Mouse (Mus musculus): Measurements from ENCODE around the gene Dspp.

Gene Dspp

DNA sequence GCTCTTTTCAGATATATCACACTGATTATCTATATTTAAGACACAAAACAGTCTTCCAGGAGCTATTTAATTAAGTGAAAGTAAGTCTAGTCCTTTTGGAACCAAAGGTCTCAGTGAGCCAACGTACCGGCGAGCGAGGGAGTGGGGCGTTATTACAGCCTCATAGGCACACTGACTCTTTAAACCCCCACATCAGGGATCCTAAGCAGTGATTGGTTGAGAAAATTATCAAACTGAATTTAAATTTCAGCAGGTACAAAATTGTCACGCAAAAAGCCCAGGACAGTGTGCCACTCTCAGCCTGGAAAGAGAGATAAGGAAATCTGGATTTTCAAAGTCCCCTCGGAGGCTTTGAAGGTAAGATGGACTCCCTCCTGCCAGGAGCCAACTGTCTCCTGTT lies at the start of gene Dspp:
Dspp (plus strand) TSS at position 301 of the 400 bp plus-strand sequence.
- DNase-seq: no peak

DNA sequence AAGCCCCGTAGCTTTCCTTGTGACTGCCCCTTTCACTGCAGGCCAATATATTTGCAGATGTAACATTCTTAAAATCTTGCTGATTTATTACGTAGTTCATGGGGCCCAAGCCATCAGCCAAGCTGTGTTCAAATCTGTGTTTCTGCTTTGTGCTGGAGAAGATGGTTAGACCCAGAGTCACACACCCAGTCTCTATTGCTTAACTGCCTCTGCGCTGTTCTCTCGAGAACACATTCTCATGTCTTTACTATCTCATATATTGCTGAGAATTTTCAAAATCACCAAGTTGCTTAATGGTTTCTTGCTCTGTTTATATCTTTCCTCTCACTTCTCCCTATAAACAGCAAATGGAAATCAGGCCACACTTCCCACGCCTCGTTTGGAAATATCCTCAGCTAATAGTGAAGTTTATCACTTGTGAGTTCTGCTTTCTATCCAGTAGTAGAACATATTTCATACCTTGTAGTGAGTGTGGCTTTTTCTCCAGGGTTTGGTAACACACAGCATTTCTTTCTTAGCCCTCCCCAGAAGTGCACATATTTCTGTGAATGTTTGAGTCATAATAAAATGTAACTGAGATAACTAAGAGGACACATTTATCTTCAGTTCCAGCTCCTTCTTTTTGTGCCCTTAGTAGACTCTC lies 46.4 kb upstream of the Dspp start:
- no peak for DNase-seq

DNA sequence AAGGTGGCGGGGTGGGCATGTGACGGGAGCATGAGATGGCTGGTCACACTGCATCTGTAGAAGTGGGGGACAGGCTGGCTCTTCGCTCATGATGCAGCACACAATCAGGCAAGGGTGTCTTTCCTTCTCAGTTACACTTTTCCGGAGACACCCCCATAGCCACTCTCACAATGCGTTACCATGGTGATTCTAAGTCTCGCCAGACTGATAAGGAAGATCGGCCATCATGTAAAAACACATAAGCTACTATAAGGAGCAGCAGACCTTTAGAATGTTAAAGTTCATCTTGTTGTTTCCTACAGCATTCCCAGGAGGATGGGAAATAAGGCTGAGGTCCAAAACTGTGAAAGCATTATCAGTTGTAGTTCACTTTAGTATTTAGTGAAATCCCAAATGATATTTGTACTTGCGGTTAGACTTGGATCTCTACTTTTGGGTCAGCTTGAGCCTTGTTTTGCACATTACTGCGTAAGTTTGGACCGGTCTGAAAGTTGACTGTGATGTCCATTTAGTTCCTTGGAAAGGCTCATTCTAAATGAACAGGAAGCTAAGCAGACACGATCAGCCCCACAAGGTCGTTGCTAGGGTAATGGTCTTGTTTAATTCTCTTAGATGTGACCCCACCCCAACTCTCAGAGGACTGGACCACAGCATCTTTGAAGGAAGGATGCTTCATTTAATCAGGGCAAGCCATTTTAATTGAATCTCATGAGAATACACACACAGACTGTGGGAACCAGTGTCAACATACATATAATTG lies 43.8 kb upstream of the Dspp start:
- no peak for DNase-seq

DNA sequence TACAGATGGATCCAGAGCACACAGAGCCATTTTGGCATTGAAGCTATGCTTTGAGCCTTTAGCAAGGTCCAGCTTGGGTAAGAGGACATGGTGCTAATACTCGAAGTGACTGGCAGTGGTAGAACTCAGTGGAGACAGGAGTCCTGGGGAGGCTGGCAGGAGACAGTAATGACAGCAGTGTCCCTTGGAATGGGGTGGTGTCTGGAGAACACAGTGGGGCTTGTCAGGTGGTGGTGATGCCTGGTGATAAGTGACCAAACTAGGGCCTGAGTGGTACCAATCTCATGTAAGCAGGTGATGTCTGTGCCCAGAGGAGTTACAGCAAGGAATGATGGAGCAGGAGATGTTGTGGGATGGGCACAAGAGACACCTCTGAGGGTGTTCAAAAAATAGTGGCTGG lies 43.2 kb upstream of the Dspp start:
- no peak for DNase-seq

DNA sequence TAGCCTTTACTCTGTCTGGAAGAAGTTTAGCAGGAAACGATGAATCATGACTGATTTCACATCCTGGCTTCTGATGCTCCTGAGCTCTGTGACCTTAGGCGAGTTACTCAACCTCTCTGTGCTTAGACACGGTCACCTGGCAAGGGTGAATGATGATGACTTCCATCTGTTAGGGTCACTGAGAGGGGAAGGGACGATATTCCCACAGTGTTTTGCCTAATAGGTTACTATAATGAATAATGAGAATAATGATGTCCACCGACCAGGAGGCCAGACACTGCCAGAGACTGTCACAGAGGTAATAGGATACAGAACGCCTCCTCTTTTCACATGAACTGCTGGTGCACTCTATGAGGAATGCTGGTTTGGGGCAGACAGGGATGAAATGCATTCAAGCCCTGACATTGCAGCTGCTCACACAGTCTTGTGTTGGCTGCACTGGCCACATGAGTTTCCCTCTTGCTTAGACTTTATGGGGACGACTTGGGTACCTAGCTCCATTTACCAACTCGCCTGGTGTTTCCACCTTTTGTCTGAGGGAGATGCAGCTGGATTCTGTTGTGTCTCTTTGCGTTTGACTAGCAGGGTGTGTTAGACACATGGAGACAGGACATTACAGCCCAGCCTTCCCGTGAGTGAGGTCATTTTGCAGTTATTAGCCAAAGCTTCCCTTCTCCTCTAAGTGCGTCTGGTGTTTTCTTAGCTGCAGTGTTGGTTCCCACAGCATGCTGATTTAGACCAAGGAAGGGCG lies 42.1 kb upstream of the Dspp start:
- no peak for DNase-seq

DNA sequence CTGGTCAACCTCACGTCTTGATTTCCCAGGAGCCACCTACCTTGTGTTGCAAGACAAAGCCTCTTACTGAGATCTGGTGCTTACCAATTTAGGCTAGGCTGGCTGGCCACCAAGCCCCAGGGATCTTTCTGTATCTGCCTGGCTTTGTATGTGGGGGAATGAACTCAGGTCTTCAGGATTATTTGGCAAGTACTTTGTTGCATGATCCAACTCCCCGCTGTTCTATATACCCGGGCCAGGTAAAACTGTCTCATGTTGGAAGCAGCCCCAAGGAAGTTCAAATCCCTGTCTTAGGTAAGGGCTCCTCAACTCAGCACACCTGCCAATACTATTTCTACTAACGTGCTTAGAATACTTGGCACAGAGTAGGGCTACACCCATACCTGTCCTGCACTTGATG lies 39.6 kb upstream of the Dspp start:
- DNase-seq: peak in 1 of 2 experiments; percentile 26

DNA sequence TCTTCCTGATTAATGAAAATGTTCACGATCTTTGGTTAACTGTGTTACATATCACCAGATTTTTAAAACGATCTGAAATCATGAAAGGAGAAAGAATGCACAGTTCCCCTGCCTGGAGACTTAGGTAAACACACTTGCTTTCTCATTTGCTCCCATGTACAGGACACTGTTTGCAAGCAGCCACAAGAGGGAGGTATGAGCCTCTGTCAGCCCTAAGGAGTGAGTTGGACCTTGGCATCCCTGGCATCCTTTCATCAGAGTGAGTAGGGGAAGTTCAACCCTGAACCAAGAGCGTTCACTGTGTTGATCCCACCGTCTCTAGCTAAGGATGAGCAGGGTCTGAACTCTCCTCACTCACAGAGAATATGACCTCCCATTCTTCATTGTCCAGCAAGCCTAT lies 39.0 kb upstream of the Dspp start:
- no peak for DNase-seq

DNA sequence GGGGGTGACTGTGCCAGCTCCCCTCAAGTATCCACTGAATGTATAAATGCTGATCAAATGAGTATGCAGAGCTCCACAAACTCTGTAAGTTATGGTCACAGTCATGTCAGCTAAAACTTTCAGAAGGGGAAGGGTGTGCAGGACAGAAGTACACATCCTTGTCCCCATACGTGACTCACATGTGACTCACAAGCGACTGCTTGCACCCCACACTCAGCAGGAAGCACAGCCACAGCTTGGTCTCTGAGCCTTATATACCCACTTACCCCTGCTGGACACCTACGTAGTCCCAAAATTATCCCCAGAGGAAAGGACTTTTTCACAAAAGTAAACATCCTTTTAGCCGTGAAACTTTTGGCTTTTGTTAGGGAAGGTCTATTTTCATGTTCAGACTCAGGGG lies 36.8 kb upstream of the Dspp start:
- no peak for DNase-seq

DNA sequence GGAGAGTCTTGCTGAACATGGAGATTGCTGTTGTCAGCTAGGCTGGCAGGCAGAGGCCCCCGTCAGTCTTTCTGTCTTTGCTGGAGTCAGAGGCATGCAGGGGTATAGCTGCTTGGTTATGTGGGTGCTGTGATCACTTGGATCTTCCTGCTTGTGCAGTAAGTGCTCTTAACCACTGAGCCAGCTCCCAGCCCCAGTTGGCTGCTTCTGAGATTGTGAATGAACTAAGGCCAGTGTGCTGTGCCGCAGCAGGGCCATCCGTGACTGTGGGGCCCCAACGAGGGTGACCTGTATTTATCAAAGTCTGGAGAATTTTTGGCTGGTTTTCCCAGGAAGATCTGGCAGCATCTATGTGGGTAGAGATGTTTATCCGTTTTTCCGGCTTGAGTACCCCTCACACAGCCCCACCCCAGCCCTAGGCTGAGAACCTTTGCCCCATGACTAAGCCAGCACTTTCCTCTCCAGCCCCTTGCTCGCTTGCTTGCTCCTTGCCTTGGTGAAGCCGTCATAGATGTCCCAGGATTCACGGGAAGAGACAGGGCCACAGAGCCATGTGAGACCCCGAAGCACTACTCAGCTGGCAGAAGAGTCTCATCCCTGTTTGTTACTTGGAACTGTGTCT lies 32.5 kb upstream of the Dspp start:
- DNase-seq: no peak

DNA sequence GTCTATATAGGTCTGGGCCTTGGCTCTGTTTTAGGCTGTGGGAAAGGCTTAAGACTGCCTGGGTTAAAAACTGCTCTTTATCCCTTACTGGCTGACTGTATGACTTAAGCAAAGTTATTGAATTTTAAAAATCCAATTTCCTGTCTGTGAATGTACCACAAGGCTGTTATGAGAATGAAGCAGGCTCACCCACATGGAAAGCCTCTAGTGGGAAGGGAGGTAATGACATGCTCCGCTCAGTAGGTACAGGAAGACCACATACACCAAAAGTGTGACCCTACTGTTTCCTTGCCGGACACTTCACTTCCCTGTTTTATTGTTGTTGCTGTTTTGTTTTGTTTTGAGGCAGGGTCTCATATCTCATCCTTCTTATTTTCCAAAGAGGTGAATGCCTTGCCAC lies 29.4 kb upstream of the Dspp start:
- no peak for DNase-seq

DNA sequence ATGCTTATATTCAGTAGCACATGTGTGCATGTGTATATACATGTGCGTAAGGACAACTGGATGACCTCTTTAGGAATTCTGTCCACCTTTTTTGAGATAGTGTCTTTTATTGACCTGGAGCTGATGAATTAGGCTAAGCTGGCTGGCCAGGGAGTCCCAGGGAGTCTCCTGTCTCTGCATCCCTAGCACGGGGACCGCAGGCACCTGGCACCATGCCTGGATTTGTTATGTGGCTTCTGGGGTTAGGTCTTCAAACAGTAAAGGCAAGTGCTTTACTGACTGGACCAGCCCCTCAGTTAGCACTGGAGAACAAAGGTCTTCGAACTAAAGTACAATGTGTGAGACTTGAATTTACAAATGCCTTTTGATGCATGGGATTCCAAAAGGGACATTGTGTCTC lies 26.5 kb upstream of the Dspp start:
- DNase-seq: no peak

DNA sequence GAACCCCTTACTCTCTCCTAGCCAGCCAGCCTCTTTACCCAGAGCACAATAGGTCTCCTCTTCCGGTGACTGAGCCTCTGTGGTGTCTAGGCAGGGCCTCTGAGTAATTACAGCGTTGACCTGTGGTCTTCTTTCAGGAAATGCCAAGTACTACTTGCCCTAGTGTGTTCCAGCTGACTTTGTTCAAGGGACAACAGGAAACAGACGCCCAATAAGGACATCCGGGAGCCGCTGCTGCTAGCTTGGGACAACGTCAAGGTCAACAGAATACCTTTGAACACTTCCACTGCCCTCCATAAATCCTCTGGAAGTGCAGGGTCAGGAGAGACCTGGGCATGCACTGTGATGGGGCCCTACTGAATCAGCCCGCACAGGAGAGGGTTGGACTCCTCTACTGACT lies 21.2 kb upstream of the Dspp start:
- DNase-seq: no peak

DNA sequence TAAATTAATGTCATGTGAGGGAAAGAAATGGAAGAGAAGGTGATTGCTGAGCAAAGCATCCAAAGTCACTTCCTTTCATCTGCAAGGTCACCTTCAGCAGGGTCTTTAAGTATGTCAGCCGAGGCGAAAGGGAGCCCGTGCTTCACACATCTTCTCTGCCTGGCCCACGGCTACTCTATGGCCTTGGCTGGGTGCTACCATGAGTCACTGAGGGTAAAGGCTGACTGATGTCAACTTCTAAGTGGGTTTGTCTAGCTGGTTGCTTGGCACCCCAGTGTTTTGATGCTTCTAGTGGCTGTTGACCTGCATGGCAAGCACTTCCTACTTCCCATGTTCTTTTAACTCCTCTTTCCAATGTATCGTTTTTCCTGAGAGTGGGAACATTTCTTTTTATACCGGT lies 20.3 kb upstream of the Dspp start:
- DNase-seq: no peak

DNA sequence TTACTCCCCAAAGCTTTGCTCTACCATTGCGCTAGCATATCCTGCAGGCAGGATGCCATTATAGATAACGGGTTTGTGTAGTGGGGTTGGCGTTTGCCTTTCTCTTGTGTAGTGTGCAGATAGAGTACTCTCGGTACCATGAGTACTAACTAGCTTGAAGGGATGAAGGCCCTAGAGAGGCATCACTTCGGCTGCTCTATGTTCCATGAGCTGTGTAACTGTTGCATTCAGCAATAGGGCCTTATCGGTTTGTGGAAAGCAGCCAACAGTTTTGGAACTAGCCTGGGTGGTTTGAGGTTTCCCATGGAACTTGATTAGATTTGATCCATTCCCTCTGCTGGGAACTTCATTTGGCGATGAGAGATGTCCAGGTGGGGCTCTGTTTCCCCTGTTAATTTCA lies 12.8 kb upstream of the Dspp start:
- DNase-seq: no peak

DNA sequence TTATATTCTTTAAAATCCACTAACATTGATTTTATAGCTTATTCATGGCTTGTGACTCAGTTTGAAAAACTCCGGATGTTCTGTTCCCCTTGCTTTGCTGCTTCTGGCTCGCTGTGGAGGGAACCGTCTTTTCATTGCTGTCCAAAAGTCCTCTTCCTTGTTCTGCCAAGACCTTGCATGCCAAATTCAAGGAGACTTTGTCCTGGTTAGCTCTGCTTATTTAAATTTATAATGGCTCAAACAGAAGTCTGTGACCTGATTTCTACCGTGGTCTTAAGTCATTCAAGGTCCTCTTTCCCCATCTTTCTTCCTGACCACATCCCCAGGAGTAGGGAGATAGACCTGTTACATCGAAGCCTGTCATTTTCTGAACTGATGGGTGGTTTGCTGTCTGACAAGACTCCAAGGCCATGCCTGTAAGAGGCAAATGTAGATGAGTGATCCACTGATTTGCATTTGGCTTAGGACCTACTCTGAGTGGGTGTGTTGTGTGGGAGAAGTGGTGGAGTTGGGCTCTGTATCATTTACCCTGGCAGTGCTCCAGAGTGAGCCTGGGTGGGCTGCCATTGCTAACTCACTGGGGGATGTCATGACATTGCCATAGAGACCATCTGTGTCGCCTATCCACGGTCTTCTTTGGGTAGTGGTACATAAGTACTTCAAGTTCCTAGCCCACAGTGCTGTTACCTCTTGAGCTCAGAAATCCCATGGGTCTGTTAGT lies 12.0 kb upstream of the Dspp start:
- DNase-seq: peak in 1 of 2 experiments; percentile 8

DNA sequence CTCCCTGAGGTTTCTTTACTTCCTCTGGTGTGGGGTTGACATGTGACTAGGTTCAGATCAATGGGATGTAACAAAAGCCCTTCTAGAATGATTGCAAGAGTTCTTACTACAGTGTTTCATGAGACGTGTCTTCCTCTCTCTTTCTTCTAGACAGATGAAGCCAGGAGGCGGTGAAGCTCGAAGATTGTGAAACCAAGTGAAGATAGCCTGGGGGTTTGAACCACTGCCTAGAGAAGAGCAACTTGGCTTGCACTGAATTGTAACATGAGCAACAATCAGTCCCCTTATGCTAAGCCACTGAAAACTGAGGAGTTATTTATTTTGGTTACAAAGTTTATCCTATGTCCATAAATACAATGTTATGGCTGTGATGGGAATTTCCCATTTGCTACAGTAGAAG lies 9.9 kb upstream of the Dspp start:
- no peak for DNase-seq

DNA sequence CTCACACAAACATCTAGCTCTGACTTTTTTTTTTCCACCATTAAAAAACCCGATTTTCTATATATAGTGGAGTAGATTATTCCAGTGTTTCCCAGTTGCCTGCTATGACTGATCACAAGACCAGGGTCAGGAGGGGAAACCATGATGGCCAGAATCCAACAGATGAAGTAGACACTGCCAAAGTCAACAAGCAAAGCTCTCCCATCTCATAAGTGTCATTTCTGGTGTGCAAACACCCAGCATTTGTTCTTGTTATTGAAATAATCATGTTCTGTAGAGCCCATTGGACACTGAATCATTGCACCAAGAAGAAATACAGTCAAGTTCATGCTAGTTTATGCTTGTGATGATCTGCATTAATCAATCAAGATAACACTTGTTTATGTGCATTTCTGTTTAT lies 9.1 kb upstream of the Dspp start:
- no peak for DNase-seq

DNA sequence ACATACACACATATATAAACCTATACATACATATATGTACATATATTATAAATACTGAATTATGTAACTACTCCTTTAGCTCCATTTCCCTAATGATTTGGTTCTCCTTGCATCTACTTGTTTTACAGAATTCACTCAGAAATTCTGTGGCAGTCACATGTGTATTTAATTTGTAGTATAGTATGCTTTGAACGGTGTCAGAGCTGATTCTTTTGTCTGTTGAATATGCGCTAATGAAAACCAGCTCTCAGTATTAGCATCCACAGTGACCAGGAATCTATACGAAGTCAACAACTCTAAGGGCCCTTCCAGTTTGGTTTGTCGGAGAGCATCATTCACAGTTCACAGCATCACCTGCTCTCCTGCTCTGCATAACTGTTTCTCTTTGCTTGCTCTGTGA lies 7.0 kb upstream of the Dspp start:
- no peak for DNase-seq

DNA sequence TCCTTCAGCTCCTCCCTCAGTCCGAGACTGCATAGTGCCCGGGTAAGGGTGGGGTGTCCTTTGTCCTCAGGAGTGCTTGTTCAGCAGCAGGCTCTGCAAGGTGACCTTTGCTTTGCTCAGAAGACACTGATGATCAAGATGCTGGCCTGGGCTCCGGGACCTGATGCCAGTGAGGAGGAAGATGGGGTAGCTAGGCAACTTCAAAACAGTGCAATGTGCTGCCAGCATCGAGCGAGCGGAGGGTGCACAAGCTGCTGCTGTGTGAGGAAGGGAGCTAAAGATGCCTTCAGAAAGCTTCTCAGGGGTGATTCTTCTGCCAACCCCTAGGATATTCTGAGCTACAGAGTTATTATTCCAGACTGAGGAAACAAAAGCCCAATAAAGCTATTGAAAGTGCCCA lies 2.6 kb downstream of the Dspp start:
- no peak for DNase-seq

DNA sequence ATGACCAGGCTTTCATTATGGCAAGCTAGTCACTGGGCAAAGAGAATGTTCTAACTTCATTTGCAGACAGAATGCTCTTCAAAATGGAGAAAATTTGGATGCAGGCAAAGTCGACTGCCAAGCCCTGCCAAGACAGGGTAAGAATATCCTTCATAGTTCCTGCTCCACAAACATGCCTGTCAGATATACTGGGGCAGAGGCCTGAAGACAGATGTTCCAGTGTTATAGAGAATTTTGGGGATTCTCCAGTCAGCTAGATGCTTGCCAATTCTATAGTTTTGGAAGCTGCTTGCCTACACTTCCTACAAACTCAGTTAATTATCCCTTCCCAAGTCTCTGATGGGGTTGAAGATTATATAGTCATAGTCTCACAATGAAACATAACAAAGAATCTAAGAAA lies 13.2 kb downstream of the Dspp start:
- DNase-seq: no peak

DNA sequence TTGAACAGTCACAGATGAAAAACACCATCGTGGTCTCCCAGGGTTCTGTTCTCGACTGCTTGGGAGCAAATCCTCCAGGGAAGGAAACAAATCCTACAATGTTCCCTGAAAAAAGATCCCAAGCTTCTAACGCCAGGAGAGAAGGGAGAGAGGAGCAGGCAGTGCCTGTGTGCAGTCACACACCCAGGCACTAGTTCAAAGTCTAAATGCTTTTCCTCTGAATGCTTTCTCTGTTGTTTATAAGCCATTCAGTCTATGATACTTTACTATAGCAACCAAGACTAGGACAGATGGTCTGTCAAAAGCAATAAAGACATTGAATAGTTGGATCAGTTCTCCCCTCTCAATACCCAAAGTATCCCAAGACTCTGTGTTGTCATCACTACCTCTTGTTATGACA lies 16.8 kb downstream of the Dspp start:
- DNase-seq: no peak

DNA sequence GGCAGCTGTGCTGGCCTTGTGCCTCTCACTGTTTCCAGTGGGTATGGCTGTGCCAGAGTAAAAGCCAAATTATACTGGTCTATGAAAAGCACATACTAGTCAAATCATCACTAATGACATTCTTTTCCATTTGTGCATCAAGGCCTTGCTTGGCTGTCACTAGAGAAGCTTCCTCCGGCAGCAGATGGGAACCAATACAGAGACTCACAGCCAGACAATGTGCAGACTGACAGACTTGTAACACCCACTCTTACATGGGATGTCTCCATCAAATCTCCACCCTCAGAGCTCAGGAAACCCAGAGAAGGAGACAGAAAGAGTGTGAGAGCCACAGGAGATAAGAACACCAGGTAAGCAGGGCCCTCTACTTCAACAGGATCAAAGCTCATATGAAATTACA lies 24.6 kb downstream of the Dspp start:
- no peak for DNase-seq
